Mouse (Mus musculus) lung, postnatal 0 days (tissue): ENCODE measurements around the gene Ppp3ca. TPM values are rescaled to one million over a fixed set of nuclear protein-coding genes. Genes with fewer than 3 reads are reported as not detected.
A peak's percentile ranks its signal among the peaks of the same experiment; 100 is the strongest.

Source experiments
- ATAC-seq: fragments of 200-750 bp; cut with Nextera tagmentation; 2 replicates; pipeline ENCODE4 v1.8.0; 2017; ENCODE audit warnings: moderate library complexity
- DNase-seq: peaks from one replicate; pipeline ENCODE4 v3.0.0-alpha.2; 2016; ENCODE audit warnings: low spot score
- H3K27ac ChIP-seq: fragments of 300-500 bp; sonication (generic); 2 replicates; pipeline ENCODE4 v1.5.1; 2014; ENCODE audit warnings: antibody characterized with exemption, mild to moderate bottlenecking, low read length, mixed read lengths
- H3K27me3 ChIP-seq: fragments of 300-500 bp; sonication (generic); replicated peaks from 2 replicates; pipeline ENCODE4 v1.6.1; 2014; ENCODE audit warnings: low read length, mixed read lengths; ENCODE audit not compliant: insufficient read depth
- H3K36me3 ChIP-seq: fragments of 300-500 bp; sonication (generic); 2 replicates; pipeline ENCODE4 v1.6.1; 2014; ENCODE audit warnings: low read length, mixed read lengths; ENCODE audit not compliant: insufficient read depth
- H3K4me1 ChIP-seq: fragments of 300-500 bp; sonication (generic); 2 replicates; pipeline ENCODE4 v1.6.1; 2014; ENCODE audit warnings: antibody characterized with exemption, low read depth, low read length, mixed read lengths; ENCODE audit not compliant: insufficient read depth
- H3K4me2 ChIP-seq: fragments of 300-500 bp; sonication (generic); replicated peaks from 2 replicates; pipeline ENCODE4 v1.6.1; 2014; ENCODE audit warnings: low read depth, mild to moderate bottlenecking, low read length, moderate library complexity, mixed read lengths
- H3K4me3 ChIP-seq: fragments of 300-500 bp; sonication (generic); 2 replicates; pipeline ENCODE4 v1.5.1; 2014; ENCODE audit warnings: low read depth, low read length
- H3K9ac ChIP-seq: fragments of 300-500 bp; sonication (generic); replicated peaks from 2 replicates; pipeline ENCODE4 v1.6.1; 2014; ENCODE audit warnings: low read depth, mild to moderate bottlenecking
- H3K9me3 ChIP-seq: fragments of 300-500 bp; sonication (generic); 2 replicates; pipeline ENCODE4 v1.6.1; 2016; ENCODE audit warnings: low read length, mixed read lengths
- CTCF ChIP-seq: IDR thresholded peaks from 2 replicates; pipeline ENCODE4 v1.5.1; 2016; ENCODE audit warnings: antibody characterized with exemption, mild to moderate bottlenecking
- EP300 ChIP-seq: IDR thresholded peaks from 2 replicates; pipeline ENCODE4 v1.6.1; 2016; ENCODE audit warnings: antibody characterized with exemption, mild to moderate bottlenecking, control low read depth
- WGBS: fragments of 180-500 bp; shearing (Covaris S2); extraction: QIAGEN DNeasy Blood & Tissue Kit; methylation state at CpG from one replicate; pipeline ENCODE4 v1.1.7; 2014; 5-methylcytosine and 5-hydroxymethylcytosine counted together
- polyA plus RNA-seq: library from polyadenylated mRNA; unstranded; fragments of >200 nt; fragmentation: Nextera tagmentation; extraction: Ambion mirVana; gene quantifications from 2 replicates; pipeline ENCODE4 v1.2.1, GENCODE M21; 2015

Gene Ppp3ca
- polyA plus RNA-seq, 1 experiment from 2014 or later = 105 TPM

- Histone ChIP-seq H3K9me3 (no peaks in the 10 kb centered on the region), H3K4me3 (no peak overlapping the region), H3K4me2 (no peak overlapping the region), H3K27me3 (no peaks in the 10 kb centered on the region), H3K36me3 (no peaks in the 10 kb centered on the region), H3K27ac (no peak overlapping the region), H3K4me1 (no peaks in the 10 kb centered on the region; the same call in 1 of the 2 replicates), H3K9ac (no peak overlapping the region)
- WGBS = 83% methylated on average over 3 of the region's 3 CpGs
- TF ChIP-seq EP300 (no peak), CTCF (no peak)
- no peak for DNase-seq
- ATAC-seq = no peak
These were observed 171.4 kb downstream of the Ppp3ca start for GRCm38 (mm10) chr3:136841282-136841681.

DNA sequence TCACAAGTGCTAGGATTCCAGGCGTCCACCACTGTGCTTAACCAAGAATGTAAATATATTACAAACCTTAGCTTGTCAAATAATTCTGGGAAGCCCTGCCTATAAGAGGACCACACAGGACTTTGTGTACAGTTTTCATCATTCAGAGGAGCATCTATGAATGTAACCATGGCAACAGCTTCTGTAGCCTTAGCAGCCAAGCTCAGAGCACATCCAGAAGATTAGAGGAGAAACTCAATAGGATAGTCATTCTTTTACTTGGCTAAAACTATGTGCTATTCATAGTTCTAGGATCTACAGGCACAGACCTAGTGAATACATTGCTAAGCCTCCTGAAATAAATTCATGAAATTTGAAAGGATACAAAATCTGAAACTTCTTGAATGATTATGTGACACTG is 172.5 kb downstream of the Ppp3ca start:
- TF ChIP-seq EP300 = no peak
- TF ChIP-seq CTCF = no peak

GRCm38 (mm10) chr3:136843811-136844491 is 174.0 kb downstream of the Ppp3ca start:
- Histone ChIP-seq H3K27me3 (no peaks in the 10 kb centered on the region), H3K4me2 (no peak overlapping the region), H3K9me3 (no peaks in the 10 kb centered on the region), H3K27ac (no peak overlapping the region), H3K9ac (no peak overlapping the region), H3K4me3 (no peak overlapping the region), H3K4me1 (no peaks in the 10 kb centered on the region), H3K36me3 (no peaks in the 10 kb centered on the region)
- ATAC-seq (no peak), DNase-seq (no peak)
- TF ChIP-seq EP300 = no peak
- no peak for TF ChIP-seq CTCF
- 73% methylated on average over 7 of the region's 7 CpGs for WGBS

More for the DNA sequence above, 172.5 kb downstream of the Ppp3ca start:
- no peak for DNase-seq
- H3K9me3 ChIP-seq = no peaks in the 10 kb centered on the region
- no peak overlapping the region for H3K4me2 ChIP-seq
- no peaks in the 10 kb centered on the region for H3K27me3 ChIP-seq
- no peak for ATAC-seq
- H3K27ac ChIP-seq = no peak overlapping the region
- 54% methylated on average over 1 of the region's 1 CpGs for WGBS
- no peaks in the 10 kb centered on the region for H3K36me3 ChIP-seq
- H3K4me1 ChIP-seq = no peaks in the 10 kb centered on the region
- H3K9ac ChIP-seq = no peak overlapping the region
- H3K4me3 ChIP-seq = no peak overlapping the region

DNA sequence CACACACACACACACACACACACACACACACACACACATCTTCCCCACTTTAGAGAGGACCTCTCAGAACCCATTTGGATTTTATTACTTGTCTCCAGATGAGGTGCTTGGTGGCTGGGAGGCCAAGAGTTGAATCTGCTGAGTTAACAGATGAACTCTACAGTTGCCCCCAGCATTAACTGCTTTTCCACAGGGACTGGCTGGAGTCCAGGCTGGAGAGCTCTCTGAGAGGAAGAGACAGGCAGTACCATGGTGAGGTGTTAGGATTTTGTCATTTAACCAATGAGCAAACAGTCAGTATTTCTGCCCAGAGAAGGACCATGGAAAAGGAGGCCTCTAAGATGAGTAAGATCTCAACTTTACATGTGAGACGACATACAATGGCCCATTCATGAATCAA is 179.1 kb downstream of the Ppp3ca start:
- Histone ChIP-seq H3K27ac (no peak overlapping the region), H3K4me1 (peaks cover 10% of the 10 kb centered on the region; the same call in 1 of the 2 replicates), H3K4me3 (no peak overlapping the region), H3K36me3 (no peaks in the 10 kb centered on the region), H3K27me3 (no peaks in the 10 kb centered on the region), H3K9ac (no peak overlapping the region), H3K4me2 (no peak overlapping the region), H3K9me3 (no peaks in the 10 kb centered on the region)
- TF ChIP-seq CTCF (no peak), EP300 (no peak)
- ATAC-seq (no peak), DNase-seq (no peak)
- WGBS = 88% methylated on average over 1 of the region's 1 CpGs

GRCm38 (mm10) chr3:136852921-136853320 is 183.0 kb downstream of the Ppp3ca start:
- Histone ChIP-seq H3K27me3 (no peaks in the 10 kb centered on the region), H3K4me2 (no peak overlapping the region), H3K4me1 (peaks cover 13% of the 10 kb centered on the region; the same call in 1 of the 2 replicates), H3K9me3 (no peaks in the 10 kb centered on the region), H3K27ac (no peak overlapping the region), H3K9ac (no peak overlapping the region), H3K36me3 (no peaks in the 10 kb centered on the region), H3K4me3 (no peak overlapping the region)
- DNase-seq = peak; percentile 12
- WGBS = 41% methylated on average over 6 of the region's 6 CpGs
- no peak for TF ChIP-seq EP300
- no peak for TF ChIP-seq CTCF
- no peak for ATAC-seq

- WGBS = 59% methylated on average over 4 of the region's 4 CpGs
- H3K9ac ChIP-seq = no peak overlapping the region
- no peak overlapping the region for H3K4me3 ChIP-seq
- H3K4me1 ChIP-seq = peaks cover 13% of the 10 kb centered on the region; the same call in 1 of the 2 replicates
- no peak for DNase-seq
- no peaks in the 10 kb centered on the region for H3K27me3 ChIP-seq
- H3K9me3 ChIP-seq = no peaks in the 10 kb centered on the region
- 0 out of 2 replicates have a peak, but pooled peaks have one; percentile 19 for ATAC-seq
- H3K4me2 ChIP-seq = no peak overlapping the region
- TF ChIP-seq CTCF = no peak
- TF ChIP-seq EP300 = no peak
- no peaks in the 10 kb centered on the region for H3K36me3 ChIP-seq
- H3K27ac ChIP-seq = no peak overlapping the region
These were observed 183.7 kb downstream of the Ppp3ca start for GRCm38 (mm10) chr3:136853596-136853995.
